Mouse (Mus musculus): Measurements from ENCODE around the gene Apoa2.
A peak's percentile ranks its signal among the peaks of the same experiment; 100 is the strongest.
"Not testable (repeated sequence)": the region's sequence is repeated elsewhere in the genome, so short reads cannot be mapped to it uniquely, and the experiment has no call there.

The Apoa2 gene

GRCm38 (mm10) chr1:171235791-171236190 lies 10.9 kb downstream of the Apoa2 start:
- no peak for DNase-seq (ENCODE audit: low read depth)

GRCm38 (mm10) chr1:171237438-171237837 lies 12.6 kb downstream of the Apoa2 start:
- no peak for DNase-seq (ENCODE audit: low read depth)

GRCm38 (mm10) chr1:171238463-171238862 lies 13.6 kb downstream of the Apoa2 start:
- DNase-seq (ENCODE audit: low read depth) = peak; percentile 68

- no peak for DNase-seq (ENCODE audit: low read depth)
Measured at GRCm38 (mm10) chr1:171239992-171240744, 15.3 kb downstream of the Apoa2 start.

- DNase-seq (ENCODE audit: low read depth) = no peak
Measured at GRCm38 (mm10) chr1:171240911-171241310, 16.1 kb downstream of the Apoa2 start.

- not testable (repeated sequence) for DNase-seq (ENCODE audit: low read depth)
Measured at GRCm38 (mm10) chr1:171241952-171242351, 17.1 kb downstream of the Apoa2 start.

- no peak for DNase-seq (ENCODE audit: low read depth)
Measured at GRCm38 (mm10) chr1:171245353-171245752, 20.5 kb downstream of the Apoa2 start.

- peak; percentile 99 for DNase-seq (ENCODE audit: low read depth)
Measured at GRCm38 (mm10) chr1:171246709-171247452, 22.0 kb downstream of the Apoa2 start.

GRCm38 (mm10) chr1:171247453-171247841 lies 22.6 kb downstream of the Apoa2 start:
- no peak for DNase-seq (ENCODE audit: low read depth)

- DNase-seq (ENCODE audit: low read depth) = peak; percentile 44
Measured at GRCm38 (mm10) chr1:171247916-171248315, 23.1 kb downstream of the Apoa2 start.

GRCm38 (mm10) chr1:171248386-171249226 lies 23.8 kb downstream of the Apoa2 start:
- peak; percentile 65 for DNase-seq (ENCODE audit: low read depth)

- DNase-seq (ENCODE audit: low read depth) = no peak
Measured at GRCm38 (mm10) chr1:171249913-171250600, 25.2 kb downstream of the Apoa2 start, which contains the start of gene Adamts4. Gene Adamts4, plus strand, starts transcription at chr1:171250421.

- no peak for DNase-seq (ENCODE audit: low read depth)
Measured at GRCm38 (mm10) chr1:171250680-171251593, 26.1 kb downstream of the Apoa2 start, which contains the start of gene Ndufs2. Gene Ndufs2, minus strand, starts transcription at chr1:171251388.

- DNase-seq (ENCODE audit: low read depth) = no peak
Measured at GRCm38 (mm10) chr1:171251594-171252324, 26.9 kb downstream of the Apoa2 start.

GRCm38 (mm10) chr1:171252415-171252814 lies 27.6 kb downstream of the Apoa2 start:
- no peak for DNase-seq (ENCODE audit: low read depth)

GRCm38 (mm10) chr1:171256095-171256818 lies 31.4 kb downstream of the Apoa2 start:
- no peak for DNase-seq (ENCODE audit: low read depth)

- DNase-seq (ENCODE audit: low read depth) = peak; percentile 84
Measured at GRCm38 (mm10) chr1:171256937-171257548, 32.2 kb downstream of the Apoa2 start.

GRCm38 (mm10) chr1:171257781-171258180 lies 32.9 kb downstream of the Apoa2 start:
- no peak for DNase-seq (ENCODE audit: low read depth)

GRCm38 (mm10) chr1:171258921-171259320 lies 34.1 kb downstream of the Apoa2 start:
- DNase-seq (ENCODE audit: low read depth) = peak; percentile 73

Data from 416B (cell line).